Mouse (Mus musculus) brain, embryonic 18.5 days (tissue): ENCODE measurements around the gene Hist1h2ae.
A peak's percentile ranks its signal among the peaks of the same experiment; 100 is the strongest.
"Not testable (repeated sequence)": the region's sequence is repeated elsewhere in the genome, so short reads cannot be mapped to it uniquely, and the experiment has no call there.

Experiments
- DNase-seq: peaks from one replicate; pipeline ENCODE4 v3.0.0-alpha.2; 2012; ENCODE audit warnings: low read depth, low spot score

The Hist1h2ae gene

GRCm38 (mm10) chr13:23583387-23584068 is 12.5 kb upstream of the Hist1h2ae start:
- no peak for DNase-seq

GRCm38 (mm10) chr13:23582219-23583056 is 11.4 kb upstream of the Hist1h2ae start:
- no peak for DNase-seq

GRCm38 (mm10) chr13:23581408-23582218 is 10.6 kb upstream of the Hist1h2ae start, which contains the start of gene Hist1h4d:
Gene Hist1h4d (plus strand): TSS chr13:23581598.
- DNase-seq, result peak; percentile 96

- DNase-seq, result no peak
Measured at GRCm38 (mm10) chr13:23577835-23578234, 6.8 kb upstream of the Hist1h2ae start.

- DNase-seq, result no peak
Measured at GRCm38 (mm10) chr13:23576906-23577639, 6.1 kb upstream of the Hist1h2ae start.

- DNase-seq, result no peak
Measured at GRCm38 (mm10) chr13:23576351-23576881, 5.4 kb upstream of the Hist1h2ae start.

- DNase-seq, result not testable (repeated sequence)
Measured at GRCm38 (mm10) chr13:23575864-23576313, 4.9 kb upstream of the Hist1h2ae start.

- peak; percentile 77 for DNase-seq
Measured at GRCm38 (mm10) chr13:23575271-23575851, 4.3 kb upstream of the Hist1h2ae start, which contains the start of gene Hist1h3d. Gene Hist1h3d (plus strand): TSS chr13:23575763.

GRCm38 (mm10) chr13:23574546-23575170 is 3.6 kb upstream of the Hist1h2ae start:
- DNase-seq, result not testable (repeated sequence)

GRCm38 (mm10) chr13:23573898-23574524 is 3.0 kb upstream of the Hist1h2ae start, which contains the start of the genes Hist1h2bf and Hist1h2ad:
Gene Hist1h2bf (minus strand): TSS chr13:23574196.
Gene Hist1h2ad (plus strand): TSS chr13:23574381.
- peak; percentile 98 for DNase-seq

GRCm38 (mm10) chr13:23573034-23573897 is 2.2 kb upstream of the Hist1h2ae start:
- not testable (repeated sequence) for DNase-seq

GRCm38 (mm10) chr13:23572218-23573033 is 1.4 kb upstream of the Hist1h2ae start:
- DNase-seq, result no peak

GRCm38 (mm10) chr13:23571504-23572217 is 641 bp upstream of the Hist1h2ae start:
- DNase-seq, result not testable (repeated sequence)

- not testable (repeated sequence) for DNase-seq
Measured at GRCm38 (mm10) chr13:23570261-23571021, 579 bp downstream of the Hist1h2ae start.

- no peak for DNase-seq
Measured at GRCm38 (mm10) chr13:23564482-23564881, 6.5 kb downstream of the Hist1h2ae start.
